12 mouse cellular contexts compared by ENCODE assay signal in the genomic region with DNA sequence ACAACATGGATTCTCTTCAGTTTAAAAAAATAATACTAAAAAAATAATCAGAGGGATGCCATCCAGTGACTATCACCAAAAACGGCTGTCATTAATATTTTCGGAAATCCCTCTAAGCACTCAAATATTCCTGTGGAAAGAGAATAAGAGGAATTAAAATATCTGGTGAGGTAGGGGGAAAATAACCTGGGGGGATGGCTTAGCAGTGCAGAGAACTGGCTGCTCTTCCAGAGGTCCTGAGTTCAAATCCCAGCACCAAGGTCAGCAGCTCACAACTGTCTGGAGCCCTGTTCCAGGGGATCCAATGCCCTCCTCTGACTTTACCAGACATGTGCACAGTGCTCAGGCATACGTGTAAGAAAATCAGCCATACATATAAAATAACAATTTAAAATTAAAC.
"Had no signal": no experiment of that assay in that cellular context is flagged by ENCODE, and none has a peak within 500 bp of the region (broad histone marks: within the 10 kb centered on the region; RNA-seq: fewer than 3 reads in every experiment).

No protein-coding gene starts in this region.

- DNase-seq: left cerebral cortex, postnatal 4 days; liver; liver, embryonic 13.5 days; liver, postnatal 0 days; lung, adult 18-20 months; lung, adult 2 months; lung, embryonic 14.5 days; lung, postnatal 10 days; lung, postnatal 14 days; lung, postnatal 36 days; lung, postnatal 4 days; midbrain, embryonic 14.5 days had no signal
